Mouse (Mus musculus) stomach, postnatal 0 days (tissue): ENCODE results near the gene Ercc8.

ENCODE experiments used
- CTCF ChIP-seq: IDR thresholded peaks from 2 replicates; pipeline ENCODE4 v1.5.1; 2016; ENCODE audit warnings: antibody characterized with exemption, low read depth, mild to moderate bottlenecking, moderate library complexity
- EP300 ChIP-seq: optimal IDR thresholded peaks from 2 replicates; pipeline ENCODE3; 2016; ENCODE audit warnings: antibody characterized with exemption

DNA sequence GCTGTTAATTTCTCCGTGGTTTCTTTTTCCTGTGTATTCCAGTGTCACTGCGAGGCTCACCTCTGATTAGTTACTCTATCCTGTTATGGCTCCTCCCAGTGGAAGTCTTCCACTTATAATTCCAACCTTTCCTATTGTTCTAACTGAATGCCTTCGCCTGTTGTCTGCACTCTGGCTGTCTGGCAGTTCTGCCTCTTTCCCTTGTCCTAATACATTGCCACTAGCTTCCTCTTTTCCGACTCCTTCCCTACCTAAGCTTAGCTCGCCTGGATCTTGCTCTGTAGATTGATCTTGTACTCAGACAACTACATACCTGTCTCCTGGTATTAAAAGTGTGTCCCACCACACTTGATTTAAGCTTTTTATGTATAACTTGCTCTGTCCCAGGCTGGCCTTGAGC lies 22.3 kb downstream of the Ercc8 start:
- TF ChIP-seq CTCF (no peak), EP300 (no peak)
